17 mouse cellular contexts compared by ENCODE assay signal in genomic region chr16:56490861-56491260, GRCm38 (mm10). TPM values are rescaled to one million over a fixed set of nuclear protein-coding genes. Genes with fewer than 3 reads are reported as not detected.
A peak's percentile ranks its signal among the peaks of the same experiment; 100 is the strongest.
DNase-seq lines count a peak whose midpoint lies in the region; ATAC-seq lines count a peak whose summit lies in the region.
"Had no signal": no experiment of that assay in that cellular context is flagged by ENCODE, and none has a peak within 500 bp of the region (broad histone marks: within the 10 kb centered on the region; RNA-seq: fewer than 3 reads in every experiment).

No protein-coding gene starts in this region.

- no peaks in the 10 kb centered on the region for H3K27me3 ChIP-seq in embryonic facial prominence, embryonic 11.5 days (ENCODE audit: control insufficient read depth, insufficient read depth, low read length)
- no peaks in the 10 kb centered on the region for H3K27me3 ChIP-seq in embryonic facial prominence, embryonic 10.5 days (replicated peaks; ENCODE audit: low read depth, poor library complexity, severe bottlenecking)
- no peaks in the 10 kb centered on the region for H3K27me3 ChIP-seq in embryonic facial prominence, embryonic 14.5 days (replicated peaks; ENCODE audit: control insufficient read depth, insufficient read depth, low read length)
- H3K27me3 ChIP-seq: forebrain, embryonic 13.5 days; forebrain, embryonic 15.5 days had no signal

- no peaks in the 10 kb centered on the region for H3K9me3 ChIP-seq in embryonic facial prominence, embryonic 11.5 days (replicated peaks; ENCODE audit: control insufficient read depth, low read length)
- H3K9me3 ChIP-seq in embryonic facial prominence, embryonic 10.5 days = no peaks in the 10 kb centered on the region
- no peaks in the 10 kb centered on the region for H3K9me3 ChIP-seq in embryonic facial prominence, embryonic 14.5 days (ENCODE audit: control insufficient read depth, low read length)
- H3K9me3 ChIP-seq: embryonic facial prominence, embryonic 13.5 days; forebrain, embryonic 13.5 days; forebrain, embryonic 15.5 days had no signal

- H3K4me3 ChIP-seq in embryonic facial prominence, embryonic 11.5 days (ENCODE audit: low read depth, low read length) = no peak overlapping the region
- no peak overlapping the region for H3K4me3 ChIP-seq in embryonic facial prominence, embryonic 10.5 days
- H3K4me3 ChIP-seq in embryonic facial prominence, embryonic 14.5 days (ENCODE audit: low read depth, low read length) = no peak overlapping the region
- H3K4me3 ChIP-seq: embryonic facial prominence, embryonic 13.5 days; forebrain, embryonic 13.5 days; forebrain, embryonic 15.5 days had no signal

- H3K9ac ChIP-seq in embryonic facial prominence, embryonic 11.5 days (replicated peaks; ENCODE audit: low read length) = no peak overlapping the region
- H3K9ac ChIP-seq in embryonic facial prominence, embryonic 14.5 days (ENCODE audit: low read depth, low read length) = no peak overlapping the region
- H3K9ac ChIP-seq: embryonic facial prominence, embryonic 13.5 days; forebrain, embryonic 13.5 days; forebrain, embryonic 15.5 days; forebrain, postnatal 0 days had no signal

- H3K4me1 ChIP-seq in embryonic facial prominence, embryonic 11.5 days (ENCODE audit: control insufficient read depth, insufficient read depth, low read length) = no peaks in the 10 kb centered on the region
- H3K4me1 ChIP-seq in embryonic facial prominence, embryonic 10.5 days = no peaks in the 10 kb centered on the region
- no peaks in the 10 kb centered on the region for H3K4me1 ChIP-seq in embryonic facial prominence, embryonic 14.5 days (ENCODE audit: control insufficient read depth, insufficient read depth, low read length)
- H3K4me1 ChIP-seq: embryonic facial prominence, embryonic 13.5 days; forebrain, embryonic 15.5 days had no signal

- ATAC-seq in embryonic facial prominence, embryonic 11.5 days (replicated peaks; ENCODE audit: insufficient number of reproducible peaks, low FRiP score, low TSS enrichment, low read depth) = no peak
- no peak for ATAC-seq in embryonic facial prominence, embryonic 14.5 days (ENCODE audit: low read depth)
- ATAC-seq: forebrain, embryonic 13.5 days; forebrain, embryonic 15.5 days; forebrain, postnatal 0 days had no signal

- H3K36me3 ChIP-seq in embryonic facial prominence, embryonic 11.5 days (replicated peaks; ENCODE audit: control insufficient read depth, insufficient read depth, low read depth, low read length) = no peaks in the 10 kb centered on the region
- no peaks in the 10 kb centered on the region for H3K36me3 ChIP-seq in embryonic facial prominence, embryonic 10.5 days (replicated peaks)
- H3K36me3 ChIP-seq in embryonic facial prominence, embryonic 14.5 days (ENCODE audit: control insufficient read depth, insufficient read depth, low read length) = no peaks in the 10 kb centered on the region
- H3K36me3 ChIP-seq: embryonic facial prominence, embryonic 13.5 days; forebrain, embryonic 15.5 days had no signal

- 48% methylated on average over 3 of the region's 3 CpGs for WGBS in embryonic facial prominence, embryonic 11.5 days
- 54% methylated on average over 3 of the region's 3 CpGs for WGBS in embryonic facial prominence, embryonic 10.5 days
- 38% methylated on average over 3 of the region's 3 CpGs for WGBS in embryonic facial prominence, embryonic 14.5 days

- no peak overlapping the region for H3K27ac ChIP-seq in embryonic facial prominence, embryonic 11.5 days (replicated peaks; ENCODE audit: low read depth, low read length)
- H3K27ac ChIP-seq in embryonic facial prominence, embryonic 10.5 days (replicated peaks) = no peak overlapping the region
- H3K27ac ChIP-seq in embryonic facial prominence, embryonic 14.5 days (replicated peaks; ENCODE audit: low read depth, low read length) = no peak overlapping the region
- H3K27ac ChIP-seq: embryonic facial prominence, embryonic 13.5 days; forebrain, embryonic 13.5 days; forebrain, embryonic 15.5 days had no signal

- peak; percentile 58 for DNase-seq in embryonic facial prominence, embryonic 11.5 days (ENCODE audit: low spot score)
- DNase-seq in embryonic facial prominence, embryonic 10.5 days (ENCODE audit: low spot score) = no peak
- DNase-seq in 3T3-L1 (ENCODE audit: low read depth, low spot score) = peak; percentile 54
- DNase-seq in embryonic facial prominence, embryonic 14.5 days (ENCODE audit: low spot score) = peak; percentile 82
- no peak for DNase-seq in urinary bladder, postnatal 10 days (ENCODE audit: low spot score)
- DNase-seq: adrenal gland, adult 2 months; adrenal gland, postnatal 10 days; adrenal gland, postnatal 25 days; cerebellum, adult 11 months; cerebellum, adult 18-20 months; cerebellum, adult 8-10 months; cerebellum, adult 9-11 months; cerebellum, postnatal 14 days; forebrain, postnatal 0 days had no signal

- H3K4me2 ChIP-seq in embryonic facial prominence, embryonic 11.5 days (ENCODE audit: low read depth, low read length) = no peak overlapping the region
- no peak overlapping the region for H3K4me2 ChIP-seq in embryonic facial prominence, embryonic 14.5 days (ENCODE audit: low read depth, low read length)
- H3K4me2 ChIP-seq: embryonic facial prominence, embryonic 13.5 days; forebrain, embryonic 13.5 days; forebrain, embryonic 15.5 days had no signal

RNA-seq across cellular contexts. Expression of gene Abi3bp, which starts 13.2 kb away (rescaled TPM):
- 0.54 and 0.79 TPM in 2 replicates for polyA plus RNA-seq in embryonic facial prominence, embryonic 11.5 days (2014; fragmentation: Nextera tagmentation; extraction: Ambion mirVana)
- polyA plus RNA-seq in embryonic facial prominence, embryonic 10.5 days (2016; fragmentation: Nextera tagmentation; extraction: Ambion mirVana) = 0.35 TPM in 2 replicates
- polyA plus RNA-seq in embryonic facial prominence, embryonic 14.5 days (2014; fragmentation: Nextera tagmentation; extraction: Ambion mirVana) = 24.6 and 28.3 TPM in 2 replicates

Comparison
In these comparisons a context has a peak if more than half of its experiments do, and no peak if none do; other contexts are left out.
1. DNase-seq: peak in embryonic facial prominence, embryonic 11.5 days (single experiment), 3T3-L1 (single experiment) and embryonic facial prominence, embryonic 14.5 days (single experiment); none in embryonic facial prominence, embryonic 10.5 days (single experiment) and urinary bladder, postnatal 10 days (single experiment).
2. RNA of gene Abi3bp, which starts 13.2 kb away (polyA plus RNA-seq): 24.6 to 28.3 TPM in embryonic facial prominence, embryonic 14.5 days; 0.54 to 0.79 TPM in embryonic facial prominence, embryonic 11.5 days and 0.35 TPM in embryonic facial prominence, embryonic 10.5 days; every median in the first group is over 10 times any median in the second.